Mouse (Mus musculus) hindbrain, embryonic 14.5 days (tissue): ENCODE measurements around the gene Psd. TPM values are rescaled to one million over a fixed set of nuclear protein-coding genes. Genes with fewer than 3 reads are reported as not detected.

Experiments
- microRNA counts: library from miRNA; unstranded; fragments of <30 nt; microRNA quantifications from one replicate; lab custom pipeline; 2016
- microRNA-seq: library from miRNA; unstranded; fragments of <30 nt; microRNA quantifications from one replicate; pipeline ENCODE4, GENCODE M21; 2016
- polyA plus RNA-seq: library from polyadenylated mRNA; unstranded; fragments of >200 nt; fragmentation: Nextera tagmentation; extraction: Ambion mirVana; gene quantifications from 2 replicates; pipeline ENCODE4 v1.2.1, GENCODE M21; 2014

The Psd gene
- polyA plus RNA-seq, 1 experiment from 2014 or later: 131 TPM

MicroRNAs encoded within 50 kb of the gene (microRNA counts, 519-probe panel; counts per million panel counts)
- microRNA mmu-miR-146b (lab: Ali Mortazavi, UCI): not detected

Small RNA genes within 50 kb of the gene (microRNA-seq; reads per million reads assigned to microRNA genes)
- gene Mir146b: 0.97 reads per million

Other genes with a start within 250 kb of the Psd start
- not detected in 2 replicates for gene Elovl3, start 195.3 kb downstream of the Psd start, polyA plus RNA-seq
- not detected in 2 replicates for gene Pitx3, start 178.8 kb downstream of the Psd start, polyA plus RNA-seq
- 64.5 and 68.3 TPM in 2 replicates for gene Gbf1, start 174.6 kb downstream of the Psd start, polyA plus RNA-seq
- 1.9 and 2.8 TPM in 2 replicates for gene Nfkb2, start 22.8 kb downstream of the Psd start, polyA plus RNA-seq
- 45.5 and 49.1 TPM in 2 replicates for gene Fbxl15, start 1.0 kb upstream of the Psd start, polyA plus RNA-seq
- 318 and 321 TPM in 2 replicates for gene Cuedc2, start 11.5 kb upstream of the Psd start, polyA plus RNA-seq
- gene Mfsd13a, start 14.0 kb upstream of the Psd start, polyA plus RNA-seq: 9.9 and 10.0 TPM in 2 replicates
- gene 2310034G01Rik, start 23.1 kb upstream of the Psd start, polyA plus RNA-seq: 2.5 and 2.8 TPM in 2 replicates
- 327 and 382 TPM in 2 replicates for gene Actr1a, start 68.6 kb upstream of the Psd start, polyA plus RNA-seq
- 23.0 and 24.1 TPM in 2 replicates for gene Sufu, start 69.7 kb upstream of the Psd start, polyA plus RNA-seq
- 37.5 and 39.4 TPM in 2 replicates for gene Trim8, start 174.5 kb upstream of the Psd start, polyA plus RNA-seq
- gene Arl3, start 246.0 kb upstream of the Psd start, polyA plus RNA-seq: 130 and 141 TPM in 2 replicates
- 7.2 and 8.4 TPM in 2 replicates for gene Sfxn2, start 246.2 kb upstream of the Psd start, polyA plus RNA-seq